13 mouse cellular contexts compared by ENCODE assay signal in genomic region chr3:120059959-120060358, GRCm38 (mm10).
A peak's percentile ranks its signal among the peaks of the same experiment; 100 is the strongest.
DNase-seq lines count a peak whose midpoint lies in the region; ATAC-seq and TF ChIP-seq lines count a peak whose summit lies in the region.
"Had no signal": no experiment of that assay in that cellular context is flagged by ENCODE, and none has a peak within 500 bp of the region (broad histone marks: within the 10 kb centered on the region; RNA-seq: fewer than 3 reads in every experiment).

No protein-coding gene starts in this region.

- no peaks in the 10 kb centered on the region for H3K27me3 ChIP-seq in heart, embryonic 12.5 days (replicated peaks)
- no peaks in the 10 kb centered on the region for H3K27me3 ChIP-seq in kidney, postnatal 0 days (ENCODE audit: insufficient read depth, low read length)
- H3K27me3 ChIP-seq in forebrain, embryonic 13.5 days = no peaks in the 10 kb centered on the region
- H3K27me3 ChIP-seq in liver, postnatal 0 days (ENCODE audit: insufficient read depth, low read length) = no peaks in the 10 kb centered on the region
- H3K27me3 ChIP-seq: limb, embryonic 13.5 days had no signal

- peaks cover 10% of the 10 kb centered on the region for H3K4me1 ChIP-seq in heart, embryonic 12.5 days (replicated peaks)
- no peaks in the 10 kb centered on the region for H3K4me1 ChIP-seq in kidney, postnatal 0 days (replicated peaks; ENCODE audit: insufficient read depth, low read length)
- H3K4me1 ChIP-seq in forebrain, embryonic 13.5 days = peaks cover 20% of the 10 kb centered on the region; the same call in 1 of the 2 replicates
- no peaks in the 10 kb centered on the region for H3K4me1 ChIP-seq in liver, postnatal 0 days (ENCODE audit: insufficient read depth)

- WGBS in heart, embryonic 12.5 days = 28% methylated on average over 11 of the region's 11 CpGs
- 34% methylated on average over 11 of the region's 11 CpGs for WGBS in kidney, postnatal 0 days
- WGBS in forebrain, embryonic 13.5 days = 12% methylated on average over 11 of the region's 11 CpGs
- 63% methylated on average over 11 of the region's 11 CpGs for WGBS in liver, postnatal 0 days (ENCODE audit: insufficient replicate concordance)

- no peak for DNase-seq in heart, postnatal 25 days (ENCODE audit: low spot score)
- DNase-seq in kidney, postnatal 0 days (ENCODE audit: low spot score) = peak; percentile 8
- no peak for DNase-seq in kidney, postnatal 4 days
- peak; percentile 55 for DNase-seq in retina, embryonic 14.5 days (ENCODE audit: low spot score)
- DNase-seq in liver, postnatal 0 days = no peak
- DNase-seq in thymus, postnatal 10 days (ENCODE audit: low spot score in 2 of 2) = no peak
- DNase-seq: B cell, adult 2 months; kidney, adult 11 months; layer of hippocampus, postnatal 36 days had no signal

- no peak for TF ChIP-seq EP300 in liver, postnatal 0 days (IDR thresholded peaks at IDR 0.05; ENCODE audit: low read depth)

- H3K4me3 ChIP-seq in heart, embryonic 12.5 days = peak overlapping the region; percentile 19
- no peak overlapping the region for H3K4me3 ChIP-seq in kidney, postnatal 0 days (replicated peaks; ENCODE audit: low read depth, low read length)
- no peak overlapping the region for H3K4me3 ChIP-seq in forebrain, embryonic 13.5 days
- H3K4me3 ChIP-seq in liver, postnatal 0 days (ENCODE audit: low read depth, low read length) = no peak overlapping the region
- H3K4me3 ChIP-seq: erythroblast, embryonic 14.5 days; limb, embryonic 13.5 days had no signal

- no peaks in the 10 kb centered on the region; the same call in 1 of the 2 replicates for H3K9me3 ChIP-seq in heart, embryonic 12.5 days (replicated peaks)
- H3K9me3 ChIP-seq in kidney, postnatal 0 days (replicated peaks; ENCODE audit: low read length) = no peaks in the 10 kb centered on the region
- no peaks in the 10 kb centered on the region for H3K9me3 ChIP-seq in forebrain, embryonic 13.5 days (replicated peaks)
- H3K9me3 ChIP-seq in liver, postnatal 0 days (ENCODE audit: low read length) = no peaks in the 10 kb centered on the region
- H3K9me3 ChIP-seq: limb, embryonic 13.5 days had no signal

- no peak for ATAC-seq in heart, embryonic 12.5 days (ENCODE audit: insufficient number of reproducible peaks, low FRiP score)
- ATAC-seq in kidney, postnatal 0 days (replicated peaks; ENCODE audit: low FRiP score, low read depth) = no peak; the same call in 1 of the 2 replicates
- no peak for ATAC-seq in forebrain, embryonic 13.5 days
- no peak for ATAC-seq in liver, postnatal 0 days

- TF ChIP-seq CTCF in kidney, postnatal 0 days (IDR thresholded peaks at IDR 0.05; ENCODE audit: low read depth) = no peak
- no peak for TF ChIP-seq CTCF in liver, postnatal 0 days (IDR thresholded peaks at IDR 0.05; ENCODE audit: low read depth)

- no peak overlapping the region for H3K27ac ChIP-seq in heart, embryonic 12.5 days (ENCODE audit: poor library complexity, severe bottlenecking)
- no peak overlapping the region for H3K27ac ChIP-seq in kidney, postnatal 0 days
- H3K27ac ChIP-seq in forebrain, embryonic 13.5 days = no peak overlapping the region
- no peak overlapping the region for H3K27ac ChIP-seq in liver, postnatal 0 days (ENCODE audit: low read depth)
- H3K27ac ChIP-seq: limb, embryonic 13.5 days had no signal

- intact Hi-C loops in heart, postnatal 25 days (cut with DNase I) = no loop called here

- no peaks in the 10 kb centered on the region for H3K36me3 ChIP-seq in heart, embryonic 12.5 days
- H3K36me3 ChIP-seq in kidney, postnatal 0 days (ENCODE audit: insufficient read depth, low read length) = no peaks in the 10 kb centered on the region
- H3K36me3 ChIP-seq in forebrain, embryonic 13.5 days (ENCODE audit: poor library complexity, severe bottlenecking) = no peaks in the 10 kb centered on the region
- no peaks in the 10 kb centered on the region for H3K36me3 ChIP-seq in liver, postnatal 0 days (replicated peaks; ENCODE audit: insufficient read depth, low read length)
- H3K36me3 ChIP-seq: limb, embryonic 13.5 days had no signal

- H3K9ac ChIP-seq in heart, embryonic 12.5 days = no peak overlapping the region; the same call in 1 of the 2 replicates
- no peak overlapping the region for H3K9ac ChIP-seq in kidney, postnatal 0 days (ENCODE audit: low read depth, low read length)
- H3K9ac ChIP-seq in forebrain, embryonic 13.5 days = no peak overlapping the region
- H3K9ac ChIP-seq in liver, postnatal 0 days (replicated peaks) = no peak overlapping the region
- H3K9ac ChIP-seq: limb, embryonic 13.5 days had no signal

- H3K4me2 ChIP-seq in heart, embryonic 12.5 days = peak overlapping the region; percentile 61
- peak overlapping the region; percentile 23; the same call in 1 of the 2 replicates for H3K4me2 ChIP-seq in kidney, postnatal 0 days (ENCODE audit: low read length)
- peak overlapping the region; percentile 5; the same call in 1 of the 2 replicates for H3K4me2 ChIP-seq in forebrain, embryonic 13.5 days
- no peak overlapping the region for H3K4me2 ChIP-seq in liver, postnatal 0 days (ENCODE audit: low read depth, low read length)
- H3K4me2 ChIP-seq: limb, embryonic 13.5 days had no signal

Comparison
In these comparisons a context has a peak if more than half of its experiments do, and no peak if none do; other contexts are left out.
1. DNase-seq: peak in kidney, postnatal 0 days (single experiment) and retina, embryonic 14.5 days (single experiment); none in heart, postnatal 25 days (single experiment), kidney, postnatal 4 days (0 of 2), liver, postnatal 0 days (single experiment) and thymus, postnatal 10 days (0 of 2).